Mouse (Mus musculus): ENCODE data around the gene Nps.

DNA sequence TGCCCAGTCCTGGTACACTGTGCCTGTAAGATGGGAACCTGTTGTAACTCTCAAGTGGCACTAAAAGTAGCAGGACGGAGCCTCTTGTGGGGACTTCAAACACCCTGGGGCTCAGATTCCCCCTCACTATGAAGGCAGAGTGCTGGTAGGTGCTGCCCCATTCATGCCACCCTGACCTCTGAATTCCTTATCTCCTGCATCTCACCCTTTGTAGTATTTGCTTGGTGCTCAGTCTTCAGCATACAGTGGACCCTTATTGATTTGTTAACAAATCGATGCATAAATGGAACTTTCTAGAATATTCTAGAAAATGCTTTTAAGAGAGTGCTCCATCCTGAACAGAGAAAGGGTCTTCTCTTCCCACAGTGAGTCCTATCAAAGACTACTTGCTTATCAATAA is 4.1 kb upstream of the Nps start:
- TF ChIP-seq CTCF (IDR thresholded peaks at IDR 0.05; ENCODE audit: low read depth, low read length) (no peak), POLR2AphosphoS5 (IDR thresholded peaks at IDR 0.05; ENCODE audit: insufficient replicate concordance, low read depth, low read length) (no peak), GATA2 (IDR thresholded peaks at IDR 0.05; ENCODE audit: borderline replicate concordance, low read depth, low read length) (no peak), GATA1 (IDR thresholded peaks at IDR 0.05; ENCODE audit: borderline replicate concordance, low read length) (no peak), TAL1 (conservative IDR thresholded peaks at IDR 0.05; ENCODE audit: low read depth, low read length) (no peak)
